Mouse (Mus musculus): Measurements from ENCODE around the gene Myh2.

Gene Myh2

DNA sequence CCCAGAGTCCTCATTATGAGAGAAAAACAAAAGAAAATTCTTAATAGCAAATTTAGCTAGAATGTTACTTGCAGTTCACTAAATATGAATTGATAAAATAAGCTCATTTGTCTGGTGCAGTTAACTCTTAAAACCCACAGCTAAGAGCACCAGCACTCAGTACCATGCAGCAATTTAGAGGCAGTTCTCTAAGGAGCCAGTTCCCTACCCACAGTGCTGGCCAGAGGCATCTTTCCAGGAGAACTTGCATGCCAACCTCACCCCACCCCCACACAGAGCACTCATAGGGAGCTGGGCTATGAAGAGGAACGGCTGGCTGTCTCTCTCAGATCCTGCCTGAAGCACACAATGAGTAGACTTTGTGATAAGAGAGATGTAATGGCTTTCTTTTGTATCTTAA lies 17.7 kb upstream of the Myh2 start:
- DNase-seq (ENCODE audit: low spot score) = no peak

DNA sequence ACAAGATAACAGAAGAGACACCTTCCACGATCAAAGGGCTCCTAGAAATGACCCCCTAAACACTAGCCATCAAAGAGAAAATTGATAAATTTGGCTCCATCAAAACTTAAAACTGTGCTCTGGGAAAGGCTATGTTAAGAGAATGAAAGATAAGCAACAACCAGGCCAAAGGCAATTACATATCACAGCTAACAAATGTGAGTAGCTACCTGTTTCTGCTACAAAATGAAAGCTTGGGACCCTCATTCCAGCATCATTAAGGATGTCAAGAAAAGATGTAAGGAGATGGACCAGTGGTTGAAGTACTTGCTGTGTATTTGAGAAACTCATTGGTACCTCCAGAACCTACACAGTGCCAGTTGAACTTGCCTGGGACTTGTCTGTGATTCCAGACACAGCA lies 17.0 kb upstream of the Myh2 start:
- DNase-seq (ENCODE audit: low spot score) = no peak

DNA sequence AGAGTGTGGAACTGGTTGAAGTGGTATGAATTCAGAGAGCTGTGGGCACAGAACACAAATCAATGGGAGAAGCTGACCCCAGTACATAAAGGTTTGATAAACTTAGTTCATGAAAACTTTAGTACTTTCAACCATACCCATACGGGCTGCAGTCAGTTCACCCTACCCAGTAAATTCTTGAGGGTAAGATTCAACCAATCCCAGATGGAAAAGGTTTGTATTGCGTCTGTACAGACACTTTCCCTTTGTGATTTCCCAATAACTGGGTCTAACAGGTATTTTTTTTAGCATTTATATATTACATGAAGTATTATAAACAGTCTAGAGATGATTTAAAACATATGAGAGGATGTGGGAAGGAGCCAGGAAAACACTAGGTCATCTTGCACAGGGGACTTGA lies 15.2 kb upstream of the Myh2 start:
- no peak for DNase-seq (ENCODE audit: low spot score)

GRCm38 (mm10) chr11:67160131-67160530 lies 10.7 kb upstream of the Myh2 start:
- no peak for DNase-seq (ENCODE audit: low spot score)

DNA sequence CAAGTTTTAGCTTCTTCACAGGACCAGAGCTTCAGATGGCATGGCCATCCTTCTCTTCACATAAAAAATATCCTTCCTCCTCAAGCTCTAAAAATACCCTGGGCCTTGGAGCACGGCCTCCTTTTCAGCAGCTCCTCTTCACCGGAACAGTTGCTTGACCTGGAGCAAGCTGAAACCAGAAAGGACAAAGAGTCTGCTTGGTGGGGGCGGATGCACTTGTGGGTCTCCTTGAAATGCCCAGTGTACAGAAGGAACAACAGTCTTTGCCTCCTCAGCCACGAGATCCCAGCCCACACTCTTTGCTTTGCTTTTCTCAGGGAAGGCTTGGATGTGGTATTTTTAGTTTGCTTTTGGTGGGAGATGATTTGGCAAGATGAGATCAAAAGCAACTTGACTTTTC lies 7.1 kb upstream of the Myh2 start:
- no peak for DNase-seq (ENCODE audit: low spot score)

GRCm38 (mm10) chr11:67164851-67165250 lies 6.0 kb upstream of the Myh2 start:
- no peak for DNase-seq (ENCODE audit: low spot score)

GRCm38 (mm10) chr11:67169301-67169700 lies 1.5 kb upstream of the Myh2 start:
- DNase-seq (ENCODE audit: low spot score) = peak; percentile 23

DNA sequence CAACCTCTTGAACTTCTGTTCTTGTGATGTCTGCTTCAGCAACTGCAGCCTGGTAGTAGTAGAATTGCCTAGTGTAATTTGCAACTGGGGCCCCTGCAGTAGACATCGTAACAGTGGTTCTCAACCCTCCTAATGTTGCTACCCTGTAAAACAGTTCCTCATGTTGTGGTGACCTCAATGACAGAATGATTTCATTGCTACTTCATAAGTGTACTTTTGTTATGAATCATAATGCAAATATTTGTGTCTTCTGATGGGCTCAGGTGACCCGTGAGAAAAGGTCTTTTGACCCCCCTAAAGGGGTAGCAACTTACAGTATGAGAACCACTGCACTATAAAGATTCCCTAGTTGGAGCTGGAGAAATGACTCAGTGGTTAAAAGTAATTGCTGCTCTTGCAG lies 1.6 kb downstream of the Myh2 start:
- no peak for DNase-seq (ENCODE audit: low spot score)

DNA sequence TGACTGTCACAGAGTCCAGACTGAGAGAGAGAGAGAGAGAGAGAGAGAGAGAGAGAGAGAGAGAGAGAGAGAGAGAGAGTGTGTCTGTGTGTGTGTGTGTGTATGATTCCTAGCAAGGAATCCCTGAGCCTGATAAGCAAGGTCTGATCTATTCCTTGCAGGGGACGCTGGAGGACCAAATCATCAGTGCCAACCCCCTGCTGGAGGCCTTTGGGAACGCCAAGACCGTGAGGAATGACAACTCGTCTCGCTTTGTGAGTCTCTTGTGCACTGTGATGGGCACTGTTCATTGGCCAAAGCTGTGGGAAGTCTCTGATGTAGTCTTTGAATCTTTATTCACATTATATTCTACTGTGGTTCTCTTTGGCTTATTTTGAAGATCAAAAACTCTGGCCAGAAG lies 5.5 kb downstream of the Myh2 start:
- no peak for DNase-seq (ENCODE audit: low spot score)

DNA sequence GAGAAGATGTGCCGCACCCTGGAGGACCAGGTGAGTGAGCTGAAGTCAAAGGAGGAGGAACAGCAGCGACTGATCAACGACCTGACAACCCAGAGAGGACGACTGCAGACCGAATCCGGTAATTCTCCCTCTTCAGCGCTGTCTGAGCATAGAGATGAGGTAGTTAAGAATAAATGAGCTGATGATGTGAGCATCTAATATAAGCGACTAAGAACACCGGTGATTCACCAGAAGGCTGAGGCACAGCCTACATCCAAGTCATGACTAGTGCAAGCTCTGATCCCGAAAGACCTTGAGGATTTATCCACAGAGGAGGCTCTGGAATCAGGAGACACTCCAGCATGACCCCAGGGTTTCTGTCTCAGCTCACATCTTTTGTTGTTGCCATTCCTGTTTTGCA lies 19.5 kb downstream of the Myh2 start:
- DNase-seq (ENCODE audit: low spot score) = no peak

GRCm38 (mm10) chr11:67190814-67191213 lies 20.0 kb downstream of the Myh2 start:
- no peak for DNase-seq (ENCODE audit: low spot score)

- no peak for DNase-seq (ENCODE audit: low spot score)
Observed at GRCm38 (mm10) chr11:67191496-67191895, 20.7 kb downstream of the Myh2 start.

GRCm38 (mm10) chr11:67199321-67199720 lies 28.5 kb downstream of the Myh2 start:
- no peak for DNase-seq (ENCODE audit: low spot score)

- DNase-seq (ENCODE audit: low spot score) = no peak
Observed at GRCm38 (mm10) chr11:67199752-67200151, 28.9 kb downstream of the Myh2 start, which contains the start of gene Myh1. Myh1 (plus strand) TSS chr11:67200052.

- DNase-seq (ENCODE audit: low spot score) = no peak
Observed at GRCm38 (mm10) chr11:67204766-67205165, 33.9 kb downstream of the Myh2 start.

- no peak for DNase-seq (ENCODE audit: low spot score)
Observed at GRCm38 (mm10) chr11:67221803-67222202, 51.0 kb downstream of the Myh2 start.

GRCm38 (mm10) chr11:67224466-67224865 lies 53.6 kb downstream of the Myh2 start:
- DNase-seq (ENCODE audit: low spot score) = no peak

DNA sequence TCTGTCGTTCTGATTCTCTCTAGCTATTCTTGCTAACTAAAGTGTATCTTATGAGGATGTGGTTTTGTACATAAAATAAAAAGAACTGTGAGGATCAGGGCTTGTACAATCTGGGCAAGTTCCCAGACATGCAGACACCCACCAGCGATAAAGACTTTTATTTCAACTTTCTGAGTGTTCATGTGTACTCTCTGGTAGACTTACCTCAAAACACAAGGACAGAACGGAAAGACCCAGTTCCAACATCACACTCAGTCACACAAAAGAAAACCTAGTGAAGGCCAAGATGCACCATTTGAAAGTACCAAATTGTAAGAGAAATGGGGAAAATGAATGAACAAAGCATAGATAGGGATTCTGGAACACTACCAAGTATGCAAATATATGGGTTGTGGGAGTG lies 57.9 kb downstream of the Myh2 start:
- DNase-seq (ENCODE audit: low spot score) = no peak

DNA sequence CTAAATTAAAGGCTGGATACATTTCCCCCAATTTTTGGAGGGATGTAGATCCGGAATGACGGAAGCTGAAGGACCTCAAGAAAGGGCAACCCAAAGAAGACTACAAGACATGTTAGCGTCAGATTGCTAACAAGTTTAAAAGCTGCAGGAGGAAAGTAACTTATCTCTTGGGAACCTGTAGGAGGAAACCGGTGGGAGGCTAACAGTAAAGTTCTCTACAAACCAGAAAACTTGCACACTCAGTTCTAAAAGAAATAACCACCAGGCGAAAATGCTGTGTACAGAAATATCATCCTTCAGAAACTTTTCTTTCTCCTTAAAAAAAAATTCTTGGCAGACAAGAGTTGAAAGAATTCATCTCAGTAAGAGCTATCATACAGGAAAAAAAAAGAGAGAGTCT lies 58.3 kb downstream of the Myh2 start:
- no peak for DNase-seq (ENCODE audit: low spot score)

DNA sequence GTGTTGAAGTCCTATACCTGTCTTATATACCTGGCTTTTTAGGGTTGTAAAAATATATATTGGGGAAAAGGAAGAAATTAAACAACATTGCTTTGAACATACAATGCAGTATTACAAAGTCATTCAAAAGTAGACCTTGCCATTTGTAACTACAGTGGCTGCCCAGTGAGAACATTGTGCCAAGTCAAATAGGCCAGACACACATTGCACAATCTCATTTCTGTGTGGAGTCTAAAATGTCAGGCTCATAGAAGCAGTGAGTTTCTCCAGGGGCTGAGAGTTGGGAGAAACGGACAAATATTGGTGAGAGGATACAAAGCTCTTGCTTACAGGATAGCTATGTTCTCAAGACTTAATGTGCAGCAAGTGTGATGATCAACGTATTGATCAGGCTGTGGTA lies 59.1 kb downstream of the Myh2 start:
- DNase-seq (ENCODE audit: low spot score) = no peak

- DNase-seq (ENCODE audit: low spot score) = peak; percentile 76
Observed at GRCm38 (mm10) chr11:67235639-67236358, 65.0 kb downstream of the Myh2 start.

DNA sequence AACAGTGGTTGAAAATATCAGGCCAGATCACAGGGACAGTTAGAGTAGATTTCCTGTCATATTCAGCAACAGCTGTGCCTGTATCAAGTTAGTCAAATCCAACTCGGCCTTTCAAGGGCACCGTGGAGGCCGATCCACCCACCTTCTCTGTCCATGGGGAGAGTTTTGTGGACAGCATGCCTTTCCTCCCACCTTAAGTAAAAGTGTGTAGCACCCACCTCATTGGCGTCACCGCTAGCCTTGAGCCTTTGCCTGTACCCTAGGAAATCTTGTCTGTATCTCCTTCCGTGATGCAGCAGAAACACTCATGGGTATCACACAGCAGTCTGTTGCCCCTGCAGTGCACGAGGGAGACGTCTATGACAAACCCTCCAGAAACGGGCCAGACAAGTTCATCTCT lies 66.0 kb downstream of the Myh2 start:
- DNase-seq (ENCODE audit: low spot score) = no peak

- no peak for DNase-seq (ENCODE audit: low spot score)
Observed at GRCm38 (mm10) chr11:67237481-67238079, 66.8 kb downstream of the Myh2 start, which contains the start of gene Myh4. Myh4 (plus strand) TSS chr11:67238029.

- DNase-seq (ENCODE audit: low spot score) = no peak
Observed at GRCm38 (mm10) chr11:67241051-67241450, 70.2 kb downstream of the Myh2 start.

Data from embryo, embryonic 10.5 days (tissue).